Mouse (Mus musculus) forebrain, postnatal 0 days (tissue): ENCODE data around the gene Uri1. TPM values are rescaled to one million over a fixed set of nuclear protein-coding genes. Genes with fewer than 3 reads are reported as not detected.

Source experiments
- ATAC-seq: fragments of 200-750 bp; cut with Nextera tagmentation; 2 replicates; pipeline ENCODE4 v1.8.0; 2017; ENCODE audit warnings: mild to moderate bottlenecking, moderate library complexity
- DNase-seq: peaks from one replicate; pipeline ENCODE4 v3.0.0-alpha.2; 2015
- H3K27ac ChIP-seq: fragments of 300-500 bp; sonication (generic); 2 replicates; pipeline ENCODE4 v1.5.1; 2014; ENCODE audit warnings: low read depth, mild to moderate bottlenecking, antibody characterized with exemption, low read length, moderate library complexity, mixed read lengths
- H3K27me3 ChIP-seq: fragments of 300-500 bp; sonication (generic); 2 replicates; pipeline ENCODE4 v1.6.1; 2014; ENCODE audit warnings: mild to moderate bottlenecking, low read length, mixed read lengths; ENCODE audit not compliant: insufficient read depth
- H3K36me3 ChIP-seq: fragments of 300-500 bp; sonication (generic); 2 replicates; pipeline ENCODE4 v1.6.1; 2014; ENCODE audit warnings: mild to moderate bottlenecking, moderate library complexity; ENCODE audit not compliant: insufficient read depth
- H3K4me1 ChIP-seq: fragments of 300-500 bp; sonication (generic); 2 replicates; pipeline ENCODE4 v1.6.1; 2014; ENCODE audit warnings: antibody characterized with exemption; ENCODE audit not compliant: insufficient read depth
- H3K4me2 ChIP-seq: fragments of 300-500 bp; sonication (generic); 2 replicates; pipeline ENCODE4 v1.6.1; 2014; ENCODE audit warnings: low read depth, mild to moderate bottlenecking, moderate library complexity
- H3K4me3 ChIP-seq: fragments of 300-500 bp; sonication (generic); 2 replicates; pipeline ENCODE4 v1.5.1; 2014; ENCODE audit warnings: low read depth, low read length, mixed read lengths
- H3K9ac ChIP-seq: fragments of 300-500 bp; sonication (generic); 2 replicates; pipeline ENCODE4 v1.6.1; 2014; ENCODE audit warnings: mild to moderate bottlenecking
- H3K9me3 ChIP-seq: fragments of 300-500 bp; sonication (generic); 2 replicates; pipeline ENCODE4 v1.6.1; 2016; ENCODE audit warnings: low read length
- CTCF ChIP-seq: sonication (generic); IDR thresholded peaks from 2 replicates; pipeline ENCODE4 v1.5.1; 2016; ENCODE audit warnings: antibody characterized with exemption, control low read depth, low read depth
- WGBS: fragments of 180-500 bp; shearing (Covaris S2); extraction: QIAGEN DNeasy Blood & Tissue Kit; methylation state at CpG from one replicate; pipeline ENCODE4 v1.1.7; 2014; 5-methylcytosine and 5-hydroxymethylcytosine counted together
- polyA plus RNA-seq: library from polyadenylated mRNA; unstranded; fragments of >200 nt; fragmentation: Nextera tagmentation; extraction: Ambion mirVana; gene quantifications from 2 replicates; pipeline ENCODE4 v1.2.1, GENCODE M21; 2015
- total RNA-seq: library from RNA; depleted of rRNA; stranded (reverse); fragments of >200 nt; gene quantifications from 2 replicates; pipeline ENCODE4 v1.2.3, GENCODE M21; 2014

Gene Uri1
- total and polyA plus RNA-seq, 2 experiments from 2014 or later: 39.0 to 49.4 TPM

DNA sequence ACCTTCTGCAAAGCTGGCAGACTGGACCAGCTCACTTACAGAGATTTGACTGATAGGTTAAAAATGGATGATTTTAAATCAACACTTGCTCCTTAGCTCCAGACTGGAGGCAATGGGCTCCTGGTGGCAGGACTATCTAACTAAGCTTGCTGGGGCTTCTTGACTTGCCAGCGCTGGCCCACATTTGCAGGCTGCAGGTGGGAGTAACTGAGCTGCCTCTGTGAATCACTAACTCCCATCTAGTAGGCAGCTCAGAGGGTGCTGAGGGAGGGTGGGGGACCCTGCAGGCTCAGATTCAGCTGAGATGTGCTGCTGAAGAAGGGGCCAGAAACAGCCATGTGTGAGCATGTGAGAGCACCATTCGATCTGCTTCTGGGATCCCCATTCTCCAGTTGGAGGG lies 32.6 kb upstream of the Uri1 start:
- H3K9me3 ChIP-seq: no peaks in the 10 kb centered on the region
- H3K36me3 ChIP-seq: no peaks in the 10 kb centered on the region
- no peak for TF ChIP-seq CTCF
- 90% methylated on average over 2 of the region's 2 CpGs for WGBS
- no peak overlapping the region for H3K27ac ChIP-seq
- H3K4me2 ChIP-seq: no peak overlapping the region
- H3K9ac ChIP-seq: no peak overlapping the region
- no peaks in the 10 kb centered on the region; the same call in 1 of the 2 replicates for H3K27me3 ChIP-seq
- no peak overlapping the region for H3K4me3 ChIP-seq
- H3K4me1 ChIP-seq: no peaks in the 10 kb centered on the region
- ATAC-seq (no peak), DNase-seq (no peak)

- DNase-seq (no peak), ATAC-seq (no peak)
- no peak for TF ChIP-seq CTCF
- H3K36me3 ChIP-seq: no peaks in the 10 kb centered on the region
- no peak overlapping the region for H3K27ac ChIP-seq
- H3K9me3 ChIP-seq: no peaks in the 10 kb centered on the region
- no peaks in the 10 kb centered on the region for H3K4me1 ChIP-seq
- H3K4me3 ChIP-seq: no peak overlapping the region
- H3K4me2 ChIP-seq: no peak overlapping the region
- WGBS: 85% methylated on average over 9 of the region's 9 CpGs
- H3K27me3 ChIP-seq: no peaks in the 10 kb centered on the region; the same call in 1 of the 2 replicates
- H3K9ac ChIP-seq: no peak overlapping the region
These were observed 30.9 kb upstream of the Uri1 start for GRCm38 (mm10) chr7:38054246-38054645.

- Histone ChIP-seq H3K9ac (no peak overlapping the region), H3K4me2 (no peak overlapping the region), H3K4me3 (no peak overlapping the region), H3K27me3 (no peaks in the 10 kb centered on the region), H3K4me1 (no peaks in the 10 kb centered on the region), H3K9me3 (no peaks in the 10 kb centered on the region), H3K36me3 (no peaks in the 10 kb centered on the region), H3K27ac (no peak overlapping the region)
- TF ChIP-seq CTCF: no peak
- no peak for ATAC-seq
- DNase-seq: no peak
- WGBS: 57% methylated on average over 5 of the region's 5 CpGs
These were observed 23.9 kb upstream of the Uri1 start for GRCm38 (mm10) chr7:38047229-38047628.

- H3K27me3 ChIP-seq: no peaks in the 10 kb centered on the region
- no peaks in the 10 kb centered on the region for H3K9me3 ChIP-seq
- 87% methylated on average over 3 of the region's 3 CpGs for WGBS
- no peak for TF ChIP-seq CTCF
- no peak overlapping the region for H3K27ac ChIP-seq
- no peak for ATAC-seq
- H3K4me3 ChIP-seq: no peak overlapping the region
- no peak overlapping the region for H3K4me2 ChIP-seq
- no peaks in the 10 kb centered on the region for H3K4me1 ChIP-seq
- H3K9ac ChIP-seq: no peak overlapping the region
- DNase-seq: no peak
- H3K36me3 ChIP-seq: no peaks in the 10 kb centered on the region
These were observed 17.9 kb upstream of the Uri1 start for GRCm38 (mm10) chr7:38041244-38041643.

DNA sequence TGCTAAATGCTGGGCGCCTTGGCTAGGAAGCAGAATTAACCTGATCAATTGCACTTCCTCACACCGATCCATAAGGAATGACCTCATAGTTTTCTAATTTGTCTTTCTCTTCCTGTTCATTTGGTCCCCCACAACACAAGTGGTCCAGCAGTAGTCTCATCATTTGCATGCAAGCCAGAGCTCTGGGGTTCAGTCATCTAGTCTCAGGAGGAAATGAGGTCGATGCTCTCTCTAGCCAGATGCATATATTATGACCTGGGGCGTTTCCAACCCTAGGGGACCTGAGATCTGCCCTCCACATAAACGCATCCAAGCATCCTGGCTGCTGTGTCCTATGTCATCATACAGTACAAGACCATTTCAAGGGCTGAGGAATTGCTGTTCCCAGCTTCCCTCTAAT lies 14.2 kb upstream of the Uri1 start:
- DNase-seq (no peak), ATAC-seq (no peak)
- no peak overlapping the region for H3K27ac ChIP-seq
- TF ChIP-seq CTCF: no peak
- 72% methylated on average over 5 of the region's 5 CpGs for WGBS
- H3K4me2 ChIP-seq: no peak overlapping the region
- no peaks in the 10 kb centered on the region for H3K36me3 ChIP-seq
- H3K4me3 ChIP-seq: no peak overlapping the region
- no peaks in the 10 kb centered on the region for H3K9me3 ChIP-seq
- no peaks in the 10 kb centered on the region for H3K27me3 ChIP-seq
- H3K9ac ChIP-seq: no peak overlapping the region
- H3K4me1 ChIP-seq: no peaks in the 10 kb centered on the region

DNA sequence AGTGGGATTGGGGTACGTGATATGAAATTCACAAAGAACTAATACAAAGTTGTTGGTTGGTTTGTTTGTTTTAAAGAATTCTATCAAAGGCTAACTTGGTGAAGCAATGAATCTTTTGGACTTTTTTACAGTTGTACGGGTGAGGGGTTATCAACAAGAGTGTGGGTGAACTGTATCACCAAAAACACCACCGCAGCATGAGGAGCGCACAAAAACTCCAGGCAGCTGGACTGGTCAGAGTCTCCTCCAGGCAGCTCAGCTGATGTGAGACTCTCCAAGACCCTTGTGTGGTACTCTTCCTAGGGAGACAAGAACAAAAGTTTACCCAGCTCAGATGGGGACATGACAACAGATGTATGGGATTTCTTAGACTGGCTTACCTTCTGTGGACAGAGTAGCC lies 7.8 kb upstream of the Uri1 start:
- H3K4me1 ChIP-seq: no peaks in the 10 kb centered on the region
- no peaks in the 10 kb centered on the region for H3K36me3 ChIP-seq
- H3K27ac ChIP-seq: no peak overlapping the region
- H3K4me2 ChIP-seq: no peak overlapping the region
- H3K9me3 ChIP-seq: no peaks in the 10 kb centered on the region
- no peak for DNase-seq
- H3K27me3 ChIP-seq: no peaks in the 10 kb centered on the region
- H3K4me3 ChIP-seq: no peak overlapping the region
- WGBS: 95% methylated on average over 4 of the region's 4 CpGs
- no peak overlapping the region for H3K9ac ChIP-seq
- no peak for ATAC-seq
- TF ChIP-seq CTCF: no peak

DNA sequence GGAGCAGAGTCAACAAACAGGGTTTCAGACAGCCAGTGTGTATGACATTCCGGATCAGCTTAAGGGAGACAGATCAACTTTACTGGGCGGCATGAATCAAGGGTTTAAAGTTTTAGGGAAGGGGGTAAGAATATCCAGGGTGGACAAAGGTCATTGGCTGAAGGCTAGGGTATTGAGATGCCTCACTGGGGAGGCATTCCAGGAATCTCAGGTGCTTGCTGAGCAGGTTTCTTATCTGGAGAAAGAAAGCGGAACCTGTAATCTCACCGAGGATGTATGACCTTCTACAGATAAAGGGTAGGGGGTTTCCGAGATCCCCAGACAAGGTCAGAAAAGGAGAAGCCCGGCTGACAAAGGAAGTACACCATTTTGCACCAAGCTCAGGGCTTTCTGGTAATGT lies 7.3 kb upstream of the Uri1 start:
- no peaks in the 10 kb centered on the region for H3K4me1 ChIP-seq
- WGBS: 44% methylated on average over 6 of the region's 6 CpGs
- TF ChIP-seq CTCF: no peak
- no peak overlapping the region for H3K4me3 ChIP-seq
- H3K36me3 ChIP-seq: no peaks in the 10 kb centered on the region
- DNase-seq (no peak), ATAC-seq (no peak)
- no peaks in the 10 kb centered on the region for H3K27me3 ChIP-seq
- H3K27ac ChIP-seq: no peak overlapping the region
- H3K9me3 ChIP-seq: no peaks in the 10 kb centered on the region
- H3K9ac ChIP-seq: no peak overlapping the region
- no peak overlapping the region for H3K4me2 ChIP-seq

DNA sequence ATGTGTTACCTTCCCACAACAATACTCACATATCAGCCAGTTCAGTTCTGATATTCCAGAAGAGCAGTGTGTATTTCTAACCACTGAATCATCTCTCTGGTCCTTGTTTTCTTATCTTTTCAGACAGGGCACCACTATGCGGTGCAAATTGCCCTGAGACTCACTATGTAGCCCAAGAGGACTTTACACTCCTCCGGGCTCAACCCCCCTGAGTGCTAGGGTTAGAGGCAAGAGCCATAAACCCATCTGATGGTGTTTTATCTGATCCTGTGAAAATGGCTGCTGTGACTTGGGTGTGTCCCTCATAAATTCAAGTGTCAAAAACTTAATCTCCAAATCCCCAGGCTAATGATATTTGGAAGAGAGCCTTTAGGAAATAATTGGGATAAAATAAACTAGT lies 6.6 kb upstream of the Uri1 start:
- no peak for ATAC-seq
- Histone ChIP-seq H3K36me3 (no peaks in the 10 kb centered on the region), H3K4me3 (no peak overlapping the region), H3K27me3 (no peaks in the 10 kb centered on the region), H3K4me2 (no peak overlapping the region), H3K27ac (no peak overlapping the region), H3K9me3 (no peaks in the 10 kb centered on the region), H3K4me1 (no peaks in the 10 kb centered on the region), H3K9ac (no peak overlapping the region)
- no peak for TF ChIP-seq CTCF
- WGBS: 72% methylated on average over 2 of the region's 2 CpGs
- no peak for DNase-seq
